Mouse (Mus musculus) bone marrow, adult 2 months (tissue): ENCODE data around the gene Omt2b. TPM values are rescaled to one million over a fixed set of nuclear protein-coding genes. Genes with fewer than 3 reads are reported as not detected.
"Not testable (repeated sequence)": the region's sequence is repeated elsewhere in the genome, so short reads cannot be mapped to it uniquely, and the experiment has no call there.

Experiments used
- H3K27ac ChIP-seq: fragments of 200-500 bp; 2 replicates; pipeline ENCODE4 v1.5.1; 2012; ENCODE audit warnings: low read depth, mild to moderate bottlenecking, control low read depth, inconsistent platforms, low read length; ENCODE audit not compliant: control insufficient read depth, poor library complexity, insufficient read depth
- H3K4me1 ChIP-seq: fragments of 200-500 bp; 2 replicates; pipeline ENCODE4 v1.6.1; 2011; ENCODE audit warnings: low read length; ENCODE audit not compliant: control insufficient read depth, insufficient read depth
- H3K4me3 ChIP-seq: fragments of 200-500 bp; replicated peaks from 2 replicates; pipeline ENCODE3; 2011; ENCODE audit warnings: mild to moderate bottlenecking, low read depth, low read length, control low read depth; ENCODE audit not compliant: control insufficient read depth
- CTCF ChIP-seq: fragments of 200-500 bp; IDR thresholded peaks from 2 replicates; pipeline ENCODE4 v1.5.1; 2011; ENCODE audit warnings: low read length, control low read depth; ENCODE audit not compliant: control insufficient read depth, insufficient read depth
- POLR2A ChIP-seq: fragments of 200-500 bp; IDR thresholded peaks from 2 replicates; pipeline ENCODE4 v1.6.1; 2011; ENCODE audit warnings: low read depth, mild to moderate bottlenecking, control low read depth, low read length, borderline replicate concordance; ENCODE audit not compliant: control insufficient read depth
- WGBS: fragments of 180-500 bp; shearing (Covaris S2); methylation state at CpG from one replicate; pipeline ENCODE4 v1.1.7; 2018; 5-methylcytosine and 5-hydroxymethylcytosine counted together
- polyA plus RNA-seq: library from polyadenylated mRNA; stranded (reverse); fragments of >200 nt; gene quantifications from 2 replicates; pipeline ENCODE4 v1.2.4, GENCODE M21; 2011; ENCODE audit warnings: low replicate concordance; ENCODE audit not compliant: missing spikeins, insufficient read depth, insufficient read length

Omt2b gene
- polyA plus RNA-seq, 1 experiment, result not detected

- Histone ChIP-seq H3K4me3 (no peak within 1 kb of the TSS), H3K27ac (no peak within 1 kb of the TSS), H3K4me1 (no peaks in the 10 kb centered on the region; the same call in 1 of the 2 replicates)
- 78% methylated on average over 2 of the region's 2 CpGs for WGBS
- TF ChIP-seq POLR2A, result no peak
- TF ChIP-seq CTCF, result no peak
Observed at GRCm38 (mm10) chr9:78314696-78315095, 12.7 kb upstream of the Omt2b start, which contains the start of gene Omt2a. Gene Omt2a (minus strand): TSS chr9:78314796.

GRCm38 (mm10) chr9:78319499-78319898 is 7.9 kb upstream of the Omt2b start:
- no peak overlapping the region for H3K4me3 ChIP-seq
- no peaks in the 10 kb centered on the region for H3K4me1 ChIP-seq
- WGBS, result 0% methylated on average over 1 of the region's 1 CpGs
- no peak for TF ChIP-seq POLR2A
- H3K27ac ChIP-seq, result no peak overlapping the region

GRCm38 (mm10) chr9:78337050-78337449 is 9.7 kb downstream of the Omt2b start:
- H3K4me3 ChIP-seq, H3K4me1 ChIP-seq, H3K27ac ChIP-seq: not testable (repeated sequence)

GRCm38 (mm10) chr9:78340324-78340723 is 12.9 kb downstream of the Omt2b start:
- not testable (repeated sequence) for H3K27ac ChIP-seq
- 20% methylated on average over 8 of the region's 8 CpGs for WGBS
- TF ChIP-seq CTCF, result peak; percentile 61

GRCm38 (mm10) chr9:78342494-78342893 is 15.1 kb downstream of the Omt2b start:
- not testable (repeated sequence) for H3K4me3 ChIP-seq, H3K27ac ChIP-seq, H3K4me1 ChIP-seq
- 84% methylated on average over 4 of the region's 4 CpGs for WGBS

More at GRCm38 (mm10) chr9:78340324-78340723, 12.9 kb downstream of the Omt2b start:
- not testable (repeated sequence) for H3K4me1 ChIP-seq, H3K4me3 ChIP-seq

GRCm38 (mm10) chr9:78343055-78343454 is 15.7 kb downstream of the Omt2b start:
- H3K4me1 ChIP-seq, H3K4me3 ChIP-seq, H3K27ac ChIP-seq: not testable (repeated sequence)
- WGBS, result 68% methylated on average over 9 of the region's 9 CpGs

- not testable (repeated sequence) for H3K27ac ChIP-seq, H3K4me3 ChIP-seq, H3K4me1 ChIP-seq
- WGBS, result 63% methylated on average over 4 of the region's 4 CpGs
Observed at GRCm38 (mm10) chr9:78345235-78345634, 17.8 kb downstream of the Omt2b start.

- 48% methylated on average over 3 of the region's 3 CpGs for WGBS
- Histone ChIP-seq H3K27ac (no peak overlapping the region), H3K4me1 (no peaks in the 10 kb centered on the region), H3K4me3 (no peak overlapping the region)
- TF ChIP-seq POLR2A (no peak), CTCF (no peak)
Observed at GRCm38 (mm10) chr9:78347004-78347403, 19.6 kb downstream of the Omt2b start.

GRCm38 (mm10) chr9:78348206-78349004 is 21.0 kb downstream of the Omt2b start:
- 64% methylated on average over 6 of the region's 6 CpGs for WGBS
- not testable (repeated sequence) for H3K4me3 ChIP-seq, H3K4me1 ChIP-seq, H3K27ac ChIP-seq

- not testable (repeated sequence) for H3K27ac ChIP-seq, H3K4me3 ChIP-seq, H3K4me1 ChIP-seq
- 60% methylated on average over 3 of the region's 3 CpGs for WGBS
Observed at GRCm38 (mm10) chr9:78349141-78349540, 21.8 kb downstream of the Omt2b start.

GRCm38 (mm10) chr9:78350007-78350406 is 22.6 kb downstream of the Omt2b start:
- H3K4me1 ChIP-seq, H3K27ac ChIP-seq, H3K4me3 ChIP-seq: not testable (repeated sequence)
